Mouse (Mus musculus): ENCODE data around the gene Rassf5.

Gene Rassf5

DNA sequence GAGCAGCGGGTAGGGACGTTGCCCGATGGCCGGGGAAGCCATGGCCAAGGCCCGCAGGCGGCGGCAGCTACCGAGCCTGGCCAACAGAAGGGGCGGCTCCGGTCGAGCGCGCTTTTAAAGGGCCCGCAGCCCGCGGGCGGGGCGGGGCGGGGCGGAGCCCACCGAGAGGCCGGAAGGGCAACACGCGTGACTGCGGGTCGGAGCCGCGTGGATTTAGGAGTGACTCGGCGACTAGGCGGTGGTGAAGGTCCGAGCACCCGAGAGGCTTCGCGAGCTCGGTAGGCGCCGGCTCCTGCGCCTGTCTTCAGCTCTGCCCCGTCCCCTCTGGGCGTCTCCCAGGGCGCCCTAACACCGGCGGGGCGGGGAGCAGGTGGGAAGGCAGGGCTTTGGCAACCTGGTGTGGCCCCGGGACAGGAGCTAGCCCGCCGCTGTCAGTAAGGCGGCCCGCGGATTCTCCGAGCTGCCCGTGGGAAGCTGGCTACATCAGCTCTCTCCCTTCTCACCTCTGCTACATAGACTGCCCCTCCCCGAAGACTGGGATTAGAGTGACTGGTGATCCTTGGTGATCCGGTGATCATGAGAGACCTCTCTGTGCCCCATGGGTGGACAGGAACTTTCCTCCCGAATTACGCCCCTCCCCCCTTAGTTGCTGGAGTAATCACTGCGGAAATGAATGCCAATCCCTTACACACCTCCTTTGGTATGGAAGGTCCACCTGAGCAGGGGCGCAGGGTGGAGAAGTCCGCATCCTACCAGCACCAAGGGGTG is at the start of gene Rassf5:
Rassf5 (minus strand) TSS at position 170 of the 768 bp plus-strand sequence.
- no peak for DNase-seq (ENCODE audit: low read depth)

DNA sequence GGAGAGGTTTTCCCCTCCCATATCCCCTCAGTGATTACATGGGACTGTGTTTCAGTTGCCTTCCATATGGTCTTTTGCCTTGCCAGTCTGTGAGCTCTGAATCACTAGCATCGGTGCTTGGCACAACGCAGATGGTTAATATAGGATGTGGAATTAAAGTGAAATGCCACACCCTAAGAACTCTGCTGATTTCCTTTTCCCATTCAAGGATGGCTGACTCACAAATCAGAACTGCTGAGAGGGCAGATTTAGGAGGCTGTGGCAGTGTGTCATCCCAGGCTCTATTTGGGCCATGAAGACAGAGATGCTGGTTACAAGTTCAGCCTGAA is 48.8 kb upstream of the Rassf5 start:
- DNase-seq (ENCODE audit: low read depth), result no peak

DNA sequence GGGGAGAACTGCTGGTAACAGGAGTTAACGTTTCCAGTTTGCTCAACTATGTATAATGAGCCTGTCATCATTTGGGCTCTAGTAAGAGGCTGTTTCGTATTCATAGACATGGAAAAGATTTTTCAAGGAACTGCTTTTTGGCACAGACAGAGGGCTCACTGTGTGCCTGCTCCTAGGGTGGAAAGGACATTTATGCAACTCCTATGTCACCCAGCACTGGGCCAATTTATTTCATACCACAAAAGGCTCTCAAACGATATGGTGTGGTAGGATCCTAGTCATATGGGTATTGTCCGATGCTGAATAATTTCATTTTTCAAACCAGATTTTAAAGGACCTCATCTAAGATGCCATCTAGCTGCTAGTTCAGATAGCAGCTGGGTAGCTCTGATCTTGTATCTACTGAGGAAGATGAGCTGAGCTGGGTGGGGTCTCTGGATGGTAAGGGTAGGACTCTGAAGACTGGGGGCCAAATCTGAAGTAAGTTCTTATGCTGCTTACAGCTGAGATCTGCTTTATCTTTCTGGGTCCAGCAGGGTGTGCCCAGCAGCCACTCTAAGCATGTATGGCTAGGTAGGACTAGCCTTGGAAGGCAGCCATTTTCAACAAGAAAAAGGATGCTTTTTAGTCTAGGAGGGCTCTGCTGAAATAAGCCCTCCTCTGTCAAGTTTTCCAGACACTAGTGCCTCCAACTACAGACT is 48.3 kb upstream of the Rassf5 start:
- no peak for DNase-seq (ENCODE audit: low read depth)

DNA sequence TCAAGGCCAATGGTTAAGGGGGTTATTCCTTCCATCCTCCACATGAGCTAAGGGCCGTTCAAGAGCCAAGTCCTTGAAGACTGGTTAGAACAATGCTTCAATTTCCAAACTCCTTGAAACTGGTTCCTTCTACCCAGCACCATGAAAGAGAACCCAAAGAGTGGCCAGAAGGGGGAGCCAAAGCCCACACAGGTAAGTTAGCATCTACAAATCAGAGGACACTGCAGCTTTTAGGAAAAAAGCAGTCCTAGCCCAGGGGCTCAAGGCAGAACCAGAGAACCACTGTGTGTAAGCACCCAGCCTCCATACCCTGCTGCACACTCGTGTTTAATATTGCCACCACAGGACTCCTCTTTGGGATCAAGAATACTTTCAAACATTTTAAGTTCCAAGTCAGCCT is 45.6 kb upstream of the Rassf5 start:
- peak; percentile 67 for DNase-seq (ENCODE audit: low read depth)

DNA sequence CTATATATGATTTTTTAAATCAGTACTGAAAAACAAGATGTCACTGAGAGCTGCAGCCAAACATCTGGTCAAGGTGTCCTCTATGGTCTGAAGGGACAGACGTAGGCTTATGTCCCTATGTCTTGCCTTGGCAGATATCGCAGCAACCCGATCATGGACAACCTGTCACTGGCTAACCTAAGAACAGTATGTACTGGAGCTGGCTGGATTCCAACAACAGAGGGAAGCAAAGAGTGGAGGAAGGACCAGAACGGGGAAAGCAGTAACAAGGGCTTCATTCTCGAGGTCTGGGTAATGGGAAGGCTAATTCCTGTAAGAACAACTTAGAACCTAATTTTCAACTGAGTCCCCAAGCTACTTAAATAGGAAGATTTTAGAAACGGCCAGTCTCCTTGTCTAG is 43.9 kb upstream of the Rassf5 start:
- DNase-seq (ENCODE audit: low read depth), result no peak

- DNase-seq (ENCODE audit: low read depth), result no peak
Observed at GRCm38 (mm10) chr1:131287267-131287666, 42.2 kb upstream of the Rassf5 start.

- DNase-seq (ENCODE audit: low read depth), result no peak
Observed at GRCm38 (mm10) chr1:131286803-131287202, 41.7 kb upstream of the Rassf5 start.

- DNase-seq (ENCODE audit: low read depth), result no peak
Observed at GRCm38 (mm10) chr1:131284616-131285015, 39.6 kb upstream of the Rassf5 start.

- no peak for DNase-seq (ENCODE audit: low read depth)
Observed at GRCm38 (mm10) chr1:131284167-131284566, 39.1 kb upstream of the Rassf5 start.

GRCm38 (mm10) chr1:131281731-131282130 is 36.7 kb upstream of the Rassf5 start:
- no peak for DNase-seq (ENCODE audit: low read depth)

DNA sequence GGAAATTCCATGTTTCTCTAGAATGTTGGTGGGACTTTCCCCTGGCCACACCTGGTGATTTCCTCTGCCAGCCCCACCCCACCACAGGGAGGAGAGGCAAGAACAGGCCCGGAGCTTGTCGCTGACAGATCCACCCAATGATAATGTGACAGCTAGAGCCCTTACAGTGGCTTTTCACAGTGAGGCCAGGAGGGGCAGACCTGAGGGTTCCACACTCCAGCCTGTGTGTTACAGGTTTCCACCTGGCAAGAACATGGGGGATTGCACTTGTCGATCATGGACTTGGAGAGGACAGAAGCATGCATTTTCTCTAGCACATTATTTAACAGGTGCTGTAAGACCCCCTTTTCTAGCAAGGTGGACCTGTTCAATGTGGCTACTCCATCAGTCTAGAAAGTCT is 35.2 kb upstream of the Rassf5 start:
- no peak for DNase-seq (ENCODE audit: low read depth)

GRCm38 (mm10) chr1:131279456-131279776 is 34.4 kb upstream of the Rassf5 start, which contains the start of gene Ikbke:
Ikbke (minus strand) TSS chr1:131279606.
- no peak for DNase-seq (ENCODE audit: low read depth)

DNA sequence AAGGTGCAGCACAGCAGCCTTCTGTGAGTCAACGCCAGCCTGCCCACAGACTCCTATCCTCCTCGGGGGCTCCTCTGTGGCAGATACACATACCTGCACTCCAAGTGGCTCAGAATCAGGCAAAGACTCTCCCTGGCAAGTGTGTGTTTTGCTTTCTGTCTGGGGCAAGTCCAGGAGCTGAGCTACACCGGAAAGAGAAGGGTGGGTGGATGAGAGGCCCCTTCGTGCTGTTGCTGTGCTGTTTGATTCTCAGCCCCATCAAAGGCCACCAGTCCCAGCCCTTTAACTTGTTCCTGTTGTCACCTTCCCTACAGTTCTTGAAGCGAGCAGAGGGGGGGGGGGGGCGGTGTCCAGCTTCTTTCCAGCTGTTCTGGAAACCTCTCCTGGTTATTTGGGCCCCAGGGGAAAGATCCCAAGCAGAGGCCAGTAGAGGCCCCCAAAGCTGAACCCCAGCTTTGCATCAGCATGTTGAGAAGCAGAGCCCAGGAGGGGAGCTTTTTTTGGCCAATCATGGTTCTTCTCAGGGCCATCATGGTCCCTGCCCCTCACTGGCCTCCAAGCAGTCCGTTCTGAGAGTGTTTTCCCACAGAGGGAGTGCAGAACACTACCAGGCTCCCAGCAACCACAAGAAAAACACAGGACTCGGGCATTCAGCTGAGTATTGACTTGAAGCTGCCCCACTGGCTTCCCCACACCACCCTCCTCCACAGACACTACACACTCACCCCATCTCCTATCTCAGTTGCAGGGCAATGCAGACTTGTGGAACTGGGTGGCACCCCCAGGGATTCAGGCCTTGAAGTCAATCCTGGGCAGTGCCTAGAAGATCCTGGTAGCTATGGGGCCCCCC is 33.8 kb upstream of the Rassf5 start:
- no peak for DNase-seq (ENCODE audit: low read depth)

DNA sequence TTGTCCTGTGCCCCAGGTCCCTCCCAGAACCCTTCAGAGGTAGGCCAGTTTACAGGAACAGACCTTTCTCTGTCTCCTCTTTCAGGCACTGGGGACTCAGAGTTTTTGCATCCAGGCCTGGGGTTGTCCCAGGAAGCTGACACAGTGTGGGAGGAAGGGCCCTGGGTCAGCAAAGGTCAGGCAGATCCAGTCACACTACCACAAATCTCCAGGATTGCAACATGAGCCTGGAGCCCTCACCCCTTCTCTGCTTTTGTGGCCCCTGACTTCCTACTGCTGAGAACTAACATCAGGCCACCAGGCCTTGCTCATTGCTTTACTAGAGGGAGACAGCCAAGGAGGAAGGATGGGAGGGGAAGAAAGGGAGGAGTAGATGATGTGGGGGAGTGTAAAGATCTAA is 31.8 kb upstream of the Rassf5 start:
- no peak for DNase-seq (ENCODE audit: low read depth)

- DNase-seq (ENCODE audit: low read depth), result no peak
Observed at GRCm38 (mm10) chr1:131275577-131275976, 30.5 kb upstream of the Rassf5 start.

GRCm38 (mm10) chr1:131274725-131275539 is 29.9 kb upstream of the Rassf5 start:
- no peak for DNase-seq (ENCODE audit: low read depth)

GRCm38 (mm10) chr1:131269797-131270578 is 24.9 kb upstream of the Rassf5 start:
- DNase-seq (ENCODE audit: low read depth), result peak; percentile 77

GRCm38 (mm10) chr1:131268776-131269175 is 23.7 kb upstream of the Rassf5 start:
- DNase-seq (ENCODE audit: low read depth), result no peak

DNA sequence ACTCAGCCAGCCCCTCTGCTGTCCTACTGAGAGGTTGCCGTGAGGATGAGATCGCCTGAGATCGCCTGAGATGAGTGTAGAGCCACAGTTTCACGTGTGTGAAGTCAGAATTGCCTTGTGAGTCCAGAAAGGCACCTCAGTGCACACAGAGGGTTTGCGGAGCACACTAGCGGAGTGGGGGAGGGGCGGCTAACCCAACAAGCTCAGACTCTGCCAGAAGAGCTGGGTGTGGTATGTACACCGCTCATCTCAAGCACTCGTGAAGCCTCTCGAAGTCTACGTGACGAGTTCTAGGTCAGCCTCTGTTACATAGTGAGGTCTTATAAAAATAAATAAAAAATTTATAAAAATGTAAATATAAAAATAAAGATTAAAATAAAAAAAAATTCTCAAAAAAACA is 18.8 kb upstream of the Rassf5 start:
- no peak for DNase-seq (ENCODE audit: low read depth)

- peak; percentile 75 for DNase-seq (ENCODE audit: low read depth)
Observed at GRCm38 (mm10) chr1:131260309-131260656, 15.2 kb upstream of the Rassf5 start.

GRCm38 (mm10) chr1:131259632-131260308 is 14.7 kb upstream of the Rassf5 start:
- DNase-seq (ENCODE audit: low read depth), result no peak
